Mouse (Mus musculus) yolk sac, embryonic 10.5 days (tissue): ENCODE data around the gene Syne4.

Experiments used
- DNase-seq: peaks from one replicate; pipeline ENCODE4 v3.0.0-alpha.2; 2017; ENCODE audit warnings: low spot score

Gene Syne4

DNA sequence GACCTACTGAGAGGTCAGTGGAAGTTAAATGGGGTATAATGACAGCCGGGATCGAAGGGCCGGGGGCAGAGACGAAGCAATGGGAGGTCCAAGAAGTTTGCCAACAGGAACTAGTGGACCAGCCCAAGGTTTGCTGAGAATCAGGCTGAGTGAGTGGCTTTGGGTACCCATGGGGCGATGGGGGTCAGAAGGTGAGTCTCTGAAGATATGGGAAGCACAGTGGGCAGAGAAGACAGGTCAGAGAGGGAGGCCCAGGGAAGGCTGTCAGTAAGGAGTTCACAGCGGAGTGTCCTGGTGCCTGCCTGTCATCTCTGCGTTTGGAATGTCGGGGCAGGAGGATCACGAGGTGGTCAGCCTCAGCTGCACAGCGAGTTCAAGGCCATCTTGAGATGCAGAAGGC, 13.8 kb downstream of the Syne4 start:
- no peak for DNase-seq

DNA sequence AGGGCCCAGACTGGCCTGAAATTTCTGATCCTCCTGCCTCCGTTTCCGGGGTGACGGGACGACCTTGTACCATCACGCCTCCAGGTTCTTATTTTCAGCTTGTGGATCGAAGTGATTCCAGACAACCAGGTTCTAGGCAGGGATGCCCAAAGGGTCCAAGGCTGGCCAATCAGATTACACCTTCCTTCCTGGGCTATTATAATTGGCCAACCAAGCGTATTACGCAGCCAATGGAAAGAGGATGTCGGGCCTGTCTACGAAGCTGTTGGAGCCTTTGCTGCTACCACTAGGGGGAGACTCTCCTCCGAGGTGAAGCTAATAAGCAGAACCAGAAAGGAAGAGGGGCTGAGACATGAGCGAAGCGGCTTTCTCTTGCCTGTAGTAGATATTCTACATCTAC, 17.3 kb downstream of the Syne4 start:
- peak; percentile 71 for DNase-seq

DNA sequence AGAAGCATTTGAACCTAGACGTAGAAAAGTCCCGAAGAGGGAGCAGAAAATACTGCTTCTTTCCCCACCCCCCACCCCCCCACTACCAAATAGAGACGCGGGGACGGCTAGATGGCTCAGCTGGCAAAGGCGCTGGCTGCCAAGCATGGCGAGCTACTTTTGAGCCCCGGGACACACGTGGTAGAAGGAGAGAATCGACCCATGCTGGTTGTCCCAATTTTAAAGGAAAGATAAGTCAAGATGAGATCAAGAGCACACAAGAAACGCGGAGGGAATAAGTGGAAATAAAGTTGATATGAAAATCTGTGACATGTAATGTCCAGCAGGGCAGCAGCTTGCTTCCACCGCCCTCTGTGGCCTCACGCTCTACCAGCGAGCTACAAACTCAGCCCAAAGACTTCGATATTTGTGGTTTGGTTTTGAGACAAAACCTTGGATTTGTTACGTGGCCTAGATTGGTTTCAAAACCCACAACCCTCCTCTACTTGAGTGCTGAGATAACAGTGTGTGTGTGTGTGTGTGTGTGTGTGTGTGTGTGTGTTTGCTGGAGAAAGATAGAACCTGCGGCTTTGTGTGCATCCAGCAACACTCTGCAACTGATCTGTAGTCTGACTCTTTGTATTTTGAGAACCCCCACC, 18.1 kb downstream of the Syne4 start:
- no peak for DNase-seq

DNA sequence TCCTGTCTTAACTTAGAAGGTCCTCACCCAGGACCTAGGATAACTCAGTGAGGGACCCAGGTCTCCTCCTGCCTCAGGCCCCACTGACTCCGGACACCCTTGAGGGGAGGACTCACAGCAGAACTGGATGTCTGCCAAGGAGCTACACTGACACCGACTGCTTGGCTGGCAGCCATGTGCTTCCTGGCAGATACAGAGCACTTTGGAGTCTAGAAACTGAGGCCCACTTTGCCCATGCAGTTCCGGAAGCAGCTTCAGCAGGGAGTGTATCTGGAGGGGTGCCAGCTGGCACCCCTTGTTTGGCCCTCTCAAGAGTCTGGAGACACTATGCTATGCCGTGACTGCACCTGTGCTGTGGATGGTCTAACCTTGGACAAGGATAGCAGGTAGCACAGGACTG, 18.8 kb downstream of the Syne4 start:
- no peak for DNase-seq

DNA sequence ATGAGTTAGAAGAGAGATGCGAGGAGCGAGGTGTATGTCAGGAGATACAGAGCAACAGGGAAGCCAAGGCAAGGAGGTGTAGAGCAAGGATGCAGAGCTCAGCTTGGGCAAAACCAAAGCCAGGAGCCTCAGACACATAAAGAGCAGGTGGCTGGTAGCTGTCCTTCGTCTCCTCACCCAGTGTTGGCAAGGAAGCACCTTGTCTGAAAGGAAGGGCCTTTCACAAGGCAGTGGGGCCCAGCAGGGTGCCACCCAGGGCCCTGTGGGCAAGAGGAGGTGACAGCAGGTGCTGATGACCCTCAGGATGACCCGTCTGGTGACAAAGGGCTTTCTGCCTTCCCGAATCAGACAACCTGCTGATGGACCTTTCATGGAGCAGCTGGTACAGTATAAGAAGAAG, 20.0 kb downstream of the Syne4 start:
- DNase-seq = no peak

DNA sequence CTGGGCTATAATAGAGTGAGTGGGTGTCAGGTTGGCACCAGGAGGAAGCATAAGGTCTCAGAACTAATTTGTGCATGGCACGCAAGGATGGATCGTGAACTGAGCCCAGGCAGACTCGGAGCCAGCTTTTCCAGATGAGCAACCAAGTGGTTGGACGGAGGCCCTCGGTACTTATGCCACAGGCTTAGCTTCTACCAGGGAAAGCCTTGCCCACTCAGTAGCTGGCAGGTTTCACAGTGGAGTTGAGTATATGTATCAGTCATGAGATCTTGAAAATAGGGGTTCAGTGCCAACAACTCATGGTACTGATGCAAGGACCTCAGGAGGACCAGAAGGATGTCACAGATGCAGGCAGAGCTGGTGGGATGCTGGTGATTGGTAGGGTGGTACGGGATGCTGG, 21.1 kb downstream of the Syne4 start:
- no peak for DNase-seq

DNA sequence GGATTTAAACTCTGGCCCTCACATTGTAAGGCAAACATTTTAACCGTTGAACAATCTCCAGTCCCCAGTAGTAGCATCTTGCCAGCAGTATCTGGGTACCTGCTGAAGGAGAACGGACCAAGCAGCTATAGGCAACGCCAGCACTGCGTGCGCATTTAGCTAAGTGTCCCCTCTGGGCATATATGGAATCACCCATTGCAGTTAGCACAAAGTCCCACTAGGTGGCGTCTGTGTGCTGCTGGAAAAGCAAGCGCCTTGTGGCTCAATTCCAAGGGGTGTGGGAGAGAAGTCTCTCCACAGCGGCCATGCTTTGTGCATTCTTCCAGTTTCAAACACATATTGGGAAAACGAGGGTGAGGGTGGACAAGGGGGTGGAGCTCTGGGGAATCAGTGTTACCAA, 21.8 kb downstream of the Syne4 start:
- DNase-seq = peak; percentile 66

DNA sequence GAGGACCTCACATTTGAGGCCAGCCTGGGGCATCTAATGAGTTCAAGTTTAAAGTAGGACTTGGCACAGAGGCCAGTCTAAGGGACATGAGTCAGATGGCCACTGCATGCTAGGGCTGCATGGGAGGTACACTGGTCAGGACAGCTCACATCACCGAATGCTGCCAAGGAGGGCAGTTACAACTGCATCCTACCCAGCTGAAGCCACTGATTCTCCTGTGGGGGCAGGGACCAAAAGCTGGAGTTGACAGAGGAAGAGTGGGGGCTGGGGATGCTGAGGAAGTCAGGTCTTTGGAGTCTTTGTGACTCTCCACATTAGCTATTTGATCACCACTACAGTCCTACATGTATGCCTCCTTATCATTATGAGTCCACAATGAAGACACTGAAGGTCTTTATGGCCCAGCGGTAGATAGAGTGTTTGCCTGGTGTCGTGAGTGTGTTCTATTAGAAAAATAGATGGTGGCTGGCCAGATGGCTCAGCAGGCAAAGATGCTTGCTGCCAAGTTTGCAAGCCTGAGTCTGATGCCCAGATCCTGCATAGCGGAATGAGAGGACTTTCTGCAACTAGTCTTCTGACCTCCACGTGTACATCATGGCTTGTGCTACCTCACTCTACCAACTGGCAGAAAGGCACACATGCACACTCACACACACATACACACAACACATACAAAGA, 25.0 kb downstream of the Syne4 start:
- no peak for DNase-seq

DNA sequence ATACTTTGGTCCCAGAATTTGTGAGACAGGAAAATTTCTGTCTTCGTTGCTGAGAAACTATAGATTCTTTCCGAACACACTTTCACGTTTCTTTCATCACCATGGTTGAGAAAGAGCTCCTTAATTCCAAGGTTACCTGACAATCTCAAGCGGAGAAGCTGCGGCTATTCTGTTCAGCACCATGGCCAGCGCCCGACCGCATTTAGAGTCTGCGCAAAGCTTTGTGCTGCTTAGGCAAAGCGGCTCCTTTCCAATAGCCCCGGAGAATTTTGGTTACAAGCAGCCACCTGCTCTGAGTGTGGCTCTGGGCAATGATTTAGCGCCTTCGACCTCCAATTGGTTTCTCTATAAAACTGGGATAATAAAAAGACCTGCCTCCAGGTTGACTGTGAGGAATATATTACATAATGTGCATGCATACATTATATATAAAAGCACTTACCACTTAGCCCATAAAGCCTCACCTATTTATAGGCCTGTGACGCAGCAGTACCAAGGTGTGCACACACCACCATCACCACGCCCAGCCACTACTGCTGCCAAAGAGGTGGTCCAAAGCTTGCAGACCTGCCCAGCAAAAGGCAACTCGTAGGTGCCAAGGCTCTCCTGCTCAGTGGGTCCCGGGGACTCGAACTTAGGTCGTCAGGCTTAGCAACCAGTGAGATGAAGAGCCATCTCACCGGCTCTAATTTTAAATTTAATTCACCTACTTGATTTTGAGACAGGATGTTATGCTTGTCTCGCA, 32.2 kb downstream of the Syne4 start:
- DNase-seq = peak; percentile 35

DNA sequence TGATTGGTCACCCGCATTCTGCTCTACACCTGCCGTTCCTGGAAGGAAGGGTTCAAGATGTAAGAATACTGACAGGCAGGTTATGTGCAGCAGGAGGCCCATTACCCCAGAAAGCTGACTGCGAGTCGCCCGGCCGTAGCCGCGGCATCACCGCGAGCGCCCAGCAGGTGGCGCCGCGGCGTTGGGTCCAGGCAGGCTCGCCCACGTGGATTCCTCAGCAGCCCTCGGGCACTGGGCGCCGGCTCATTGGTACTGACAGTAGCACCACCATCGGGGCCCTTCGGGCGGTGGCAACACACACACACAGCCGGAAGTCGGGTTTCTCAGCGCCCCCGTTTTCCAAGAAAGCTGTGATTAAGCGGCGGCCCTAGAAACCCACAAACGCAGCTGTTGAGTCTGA, 33.2 kb downstream of the Syne4 start:
- peak; percentile 23 for DNase-seq

DNA sequence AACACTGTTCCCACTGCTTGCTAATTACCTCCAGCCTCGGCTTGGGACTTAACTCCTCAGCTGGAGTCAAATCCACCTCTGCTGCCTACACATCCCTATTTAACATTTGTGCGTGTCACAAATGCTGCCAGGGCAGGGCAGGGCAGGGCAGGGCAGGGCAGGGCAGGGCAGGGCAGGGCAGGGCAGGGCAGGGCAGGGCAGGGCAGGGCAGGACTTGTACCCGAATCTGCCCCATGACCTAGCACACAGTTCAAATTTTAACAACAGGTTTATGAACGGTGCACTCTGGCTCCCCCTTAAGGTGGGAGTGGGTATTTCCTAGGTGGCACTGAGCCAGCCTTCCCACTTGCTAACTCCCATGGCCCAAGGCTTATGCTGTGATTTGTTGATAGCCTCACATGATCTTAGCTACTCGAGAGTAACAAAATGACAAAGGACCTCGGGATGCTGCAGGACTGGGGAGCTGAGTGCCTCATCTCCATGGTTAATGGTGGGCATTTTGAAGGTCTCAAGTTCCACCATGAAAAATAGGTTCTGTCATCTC, 38.7 kb downstream of the Syne4 start:
- peak; percentile 11 for DNase-seq

DNA sequence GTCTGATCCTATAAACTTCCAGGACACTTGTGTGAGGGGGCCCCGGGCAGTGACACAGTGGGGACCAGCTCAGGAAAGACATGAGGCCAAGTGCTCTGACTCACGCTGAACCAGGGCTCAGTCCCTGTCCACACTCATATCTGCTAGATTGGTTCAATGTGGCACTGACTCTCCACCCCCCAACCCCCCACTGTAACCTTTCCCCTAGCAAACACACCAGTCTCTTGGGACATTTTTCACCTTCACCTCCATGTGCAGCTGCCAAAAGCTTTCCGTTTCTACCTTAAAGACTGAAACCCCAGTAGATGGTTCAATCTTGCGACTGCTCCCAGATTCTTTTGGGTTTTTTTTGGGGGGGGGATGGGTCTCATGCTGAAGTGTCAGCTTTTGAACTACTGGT, 39.5 kb downstream of the Syne4 start:
- no peak for DNase-seq

DNA sequence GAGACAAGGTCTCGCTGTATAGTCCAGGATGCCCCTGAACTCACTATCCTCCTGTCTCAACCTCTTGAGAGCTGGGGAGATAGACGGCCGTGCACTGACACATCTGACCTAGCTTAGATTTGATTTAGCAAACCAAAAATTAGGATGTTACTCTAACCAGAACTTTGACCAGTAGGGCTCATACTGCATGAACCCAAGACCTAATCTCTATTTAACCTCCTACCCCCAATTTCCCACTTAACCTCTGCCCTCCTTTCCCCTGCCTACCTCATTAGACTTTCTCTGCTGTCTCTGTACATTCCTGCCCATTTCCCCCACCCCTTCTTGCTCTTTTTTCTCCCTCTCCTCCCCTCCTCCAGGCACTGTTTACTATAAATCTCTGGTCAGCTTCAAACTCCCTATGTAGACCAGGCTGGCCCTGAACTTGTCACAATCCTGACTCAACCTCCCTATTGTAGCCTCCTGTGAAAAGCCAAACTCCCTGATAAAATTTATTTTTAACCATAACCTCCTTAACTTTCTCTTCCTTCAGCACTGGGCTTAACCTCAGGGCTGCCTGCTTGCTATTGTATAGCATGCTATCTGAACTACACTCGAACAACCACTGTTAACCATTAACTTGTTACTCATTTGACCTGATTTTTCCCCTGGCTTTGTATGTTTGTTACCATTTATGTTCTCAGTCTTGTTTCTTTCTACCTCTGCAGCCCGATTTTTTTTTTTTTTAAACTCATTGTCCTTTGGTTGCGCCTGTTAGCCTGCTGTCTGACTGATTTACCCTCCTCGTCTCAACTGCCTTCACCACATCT, 44.0 kb downstream of the Syne4 start:
- peak; percentile 65 for DNase-seq

DNA sequence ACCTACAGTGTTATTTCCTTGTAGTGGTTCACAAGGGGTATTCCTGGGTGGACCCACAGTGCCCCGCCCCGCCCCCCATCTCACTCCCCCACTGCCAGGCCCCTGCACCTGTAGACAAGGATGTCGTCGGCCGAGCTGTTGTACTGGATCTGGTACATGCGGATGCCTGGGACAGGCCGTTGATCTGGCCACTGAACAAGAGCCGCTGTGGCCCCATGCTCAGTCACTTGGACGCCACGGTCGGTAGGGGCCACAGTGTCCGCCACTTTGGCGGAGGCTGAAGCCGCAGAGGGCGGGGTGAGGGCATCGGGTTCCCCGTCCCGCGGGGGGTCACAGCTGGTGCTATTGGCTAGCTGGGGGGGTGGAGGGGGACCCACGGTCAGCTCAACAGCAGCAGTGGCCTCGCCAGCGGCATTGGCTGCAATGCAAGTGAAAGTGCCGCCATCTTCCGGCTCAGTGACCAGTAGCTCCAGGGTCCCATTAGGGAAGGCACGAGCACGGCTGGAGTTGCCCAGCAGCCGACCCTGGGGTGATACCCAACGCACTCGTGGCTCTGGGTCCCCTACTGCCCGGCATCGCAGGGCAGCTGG, 44.8 kb downstream of the Syne4 start:
- peak; percentile 19 for DNase-seq

DNA sequence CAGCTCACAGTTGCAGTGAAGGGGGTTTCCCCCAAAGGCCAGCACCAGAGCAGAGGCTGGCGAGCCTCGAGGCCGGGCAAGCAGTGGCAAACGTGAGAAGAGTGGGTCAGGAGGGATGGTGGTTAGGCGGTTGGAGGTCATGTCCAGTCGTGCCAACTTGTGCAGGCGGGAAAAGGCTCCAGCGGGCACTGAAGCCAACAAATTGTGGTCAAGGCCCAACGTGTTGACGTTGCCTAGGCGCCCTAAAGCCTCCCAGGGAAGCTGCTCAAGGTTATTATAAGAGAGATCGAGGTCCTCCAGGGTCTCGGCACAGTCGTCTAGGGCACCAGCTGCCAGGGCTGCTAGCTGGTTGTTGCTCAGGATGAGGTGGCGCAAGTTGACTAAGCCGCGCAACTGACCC, 45.4 kb downstream of the Syne4 start:
- DNase-seq = no peak

DNA sequence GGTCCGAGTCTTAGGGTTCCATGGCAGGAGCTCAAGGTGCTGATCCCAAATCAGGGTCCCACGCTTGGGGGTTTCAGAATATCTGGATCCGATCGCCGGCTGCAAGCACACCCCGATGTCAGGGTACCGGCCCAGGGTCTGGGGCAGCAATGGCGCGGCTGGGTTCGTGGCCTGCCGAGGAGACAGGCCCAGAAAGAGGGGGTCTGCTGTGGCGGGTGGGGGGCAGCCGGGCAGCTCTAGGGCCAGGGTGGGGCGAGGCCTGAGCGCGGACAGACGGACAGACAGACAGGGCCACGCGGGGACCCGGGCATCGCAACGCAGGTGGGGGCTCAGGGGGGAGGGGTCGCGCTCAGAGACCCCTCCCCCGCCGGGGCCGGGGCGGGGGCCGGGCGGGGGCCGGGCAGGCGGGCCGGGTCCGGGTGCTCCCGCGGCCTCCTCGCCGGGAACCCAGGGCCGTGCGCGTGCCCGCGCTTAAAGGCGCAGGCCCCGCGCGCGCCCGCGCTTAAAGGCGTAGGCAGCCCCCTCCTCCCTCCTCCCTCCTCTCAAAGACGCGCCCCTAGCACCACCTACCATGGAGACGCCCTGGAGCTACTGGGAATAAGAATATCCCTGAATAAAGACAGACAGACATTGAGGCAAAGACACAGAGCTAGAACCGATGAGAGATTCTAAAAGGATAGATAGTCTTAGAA, 48.2 kb downstream of the Syne4 start, which contains the start of gene Lrfn3:
TSS of gene Lrfn3 (minus strand) at position 121 of the 692 bp plus-strand sequence.
- DNase-seq = peak; percentile 61

DNA sequence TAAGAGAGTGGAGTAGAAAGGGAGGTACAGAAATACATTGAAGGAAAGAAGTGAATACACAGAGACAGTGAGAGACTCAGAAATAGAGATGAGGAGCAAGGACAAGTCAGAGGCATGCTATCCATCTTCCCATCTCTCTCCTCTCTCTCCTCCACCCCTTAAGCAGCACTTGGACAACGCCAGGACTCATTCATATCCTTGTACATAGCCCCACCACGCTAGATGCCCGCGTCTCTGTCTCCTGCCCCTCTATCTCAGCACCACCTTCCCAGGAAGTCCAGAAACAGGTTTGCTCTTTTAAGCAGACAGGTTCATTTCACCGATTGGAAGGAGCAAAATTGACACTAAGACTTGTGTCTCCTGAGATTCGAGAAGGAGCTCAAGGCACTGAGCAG, 48.7 kb downstream of the Syne4 start:
- DNase-seq = no peak

DNA sequence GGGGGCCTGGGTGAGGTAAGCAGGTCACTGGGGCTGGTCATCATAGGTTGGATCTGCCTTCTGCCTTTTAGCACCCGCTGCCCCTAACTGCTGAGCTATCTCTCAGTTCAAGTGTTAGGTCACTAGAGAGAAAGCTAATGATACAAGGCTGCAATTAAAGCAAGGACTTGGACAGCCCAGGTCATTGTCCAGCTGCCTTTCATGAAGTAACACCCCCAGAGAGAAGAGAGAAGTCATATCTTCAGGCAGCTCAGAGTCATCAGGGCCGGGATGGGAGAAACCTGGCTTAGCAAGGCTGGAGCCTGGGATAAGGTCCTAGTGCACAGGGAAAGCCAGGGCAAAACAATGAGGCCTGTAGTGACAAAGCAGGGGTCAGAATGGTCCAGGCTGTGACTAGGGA, 52.9 kb downstream of the Syne4 start:
- no peak for DNase-seq
